Mouse (Mus musculus) lung, adult 2 months (tissue): Measurements from ENCODE around the gene AC109138.7.

ENCODE experiments used
- CTCF ChIP-seq: fragments of 200-500 bp; IDR thresholded peaks from 2 replicates; pipeline ENCODE4 v1.5.1; 2011; ENCODE audit warnings: mild to moderate bottlenecking, low read length, control low read depth; ENCODE audit not compliant: insufficient read depth
- POLR2A ChIP-seq: fragments of 200-500 bp; IDR thresholded peaks from 2 replicates; pipeline ENCODE4 v1.6.1; 2011; ENCODE audit warnings: low read depth, mild to moderate bottlenecking, control low read depth, low read length, borderline replicate concordance; ENCODE audit errors: extremely low read depth

GRCm38 (mm10) chr19:4220416-4220815 is 6.3 kb downstream of the AC109138.7 start:
- TF ChIP-seq CTCF, result no peak
- TF ChIP-seq POLR2A, result no peak
